Mouse (Mus musculus) cerebellum, adult 2 months (tissue): ENCODE measurements at regions not wholly inside any gene's neighbourhood (a gene's known extent, or its start where the extent isn't known, plus 50 kb on each side); places are given as distances from the start of the nearest gene placed in this dataset.
A peak's percentile ranks its signal among the peaks of the same experiment; 100 is the strongest.

Source experiments
- DNase-seq, 2 experiments: peaks; one replicate each; pipeline ENCODE4 v3.0.0; 2021
- H3K27ac ChIP-seq: fragments of 200-500 bp; 2 replicates; pipeline ENCODE4 v1.5.1; 2012; ENCODE audit warnings: low read length, control low read depth, inconsistent platforms; ENCODE audit not compliant: insufficient read depth
- H3K27me3 ChIP-seq: fragments of 200-500 bp; 2 replicates; pipeline ENCODE4 v1.6.1; 2012; ENCODE audit warnings: inconsistent platforms, mild to moderate bottlenecking, low read length, moderate library complexity; ENCODE audit not compliant: control insufficient read depth, insufficient read depth
- H3K4me1 ChIP-seq: fragments of 200-500 bp; 2 replicates; pipeline ENCODE4 v1.6.1; 2011; ENCODE audit warnings: low read length; ENCODE audit not compliant: control insufficient read depth, insufficient read depth
- H3K4me3 ChIP-seq: fragments of 200-500 bp; replicated peaks from 2 replicates; pipeline ENCODE3; 2011; ENCODE audit warnings: mild to moderate bottlenecking, low read depth, low read length, control low read depth; ENCODE audit not compliant: insufficient read depth
- CTCF ChIP-seq: fragments of 200-500 bp; IDR thresholded peaks from 2 replicates; pipeline ENCODE4 v1.5.1; 2011; ENCODE audit warnings: low read depth, mild to moderate bottlenecking, control low read depth, low read length, moderate library complexity, borderline replicate concordance; ENCODE audit not compliant: insufficient read depth
- POLR2A ChIP-seq: fragments of 200-500 bp; IDR thresholded peaks from 2 replicates; pipeline ENCODE4 v1.6.1; 2011; ENCODE audit warnings: low read length, control low read depth, borderline replicate concordance; ENCODE audit not compliant: insufficient read depth
- WGBS: fragments of 180-500 bp; shearing (Covaris S2); methylation state at CpG from one replicate; pipeline ENCODE4 v1.1.7; 2018; 5-methylcytosine and 5-hydroxymethylcytosine counted together

DNA sequence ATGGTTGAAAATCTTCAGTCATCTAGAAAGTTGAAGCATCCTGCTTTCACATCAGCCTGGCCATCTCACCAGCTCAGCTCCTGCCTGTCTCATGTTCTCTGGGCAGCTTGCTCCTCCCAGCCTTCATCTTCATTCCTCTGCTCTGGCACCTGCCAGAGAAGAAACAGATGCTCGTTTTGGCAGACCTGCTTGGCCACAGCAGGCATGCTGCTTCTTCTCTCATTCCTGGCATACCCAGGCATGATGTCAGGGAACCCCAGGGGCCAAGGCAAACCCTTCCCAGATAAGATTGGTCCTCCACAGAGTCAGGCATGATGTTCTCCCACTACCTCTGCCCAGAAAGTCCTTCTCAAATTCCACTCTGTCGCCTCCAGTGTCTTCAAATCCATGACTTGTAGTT is 101.4 kb upstream of the Slc22a22 start:
- Histone ChIP-seq H3K4me3 (no peak overlapping the region), H3K4me1 (peaks cover 7% of the 10 kb centered on the region; the same call in 1 of the 2 replicates), H3K27me3 (no peaks in the 10 kb centered on the region), H3K27ac (no peak overlapping the region)
- peak; percentile 92 to 95 for DNase-seq
- TF ChIP-seq POLR2A, result no peak
- no peak for TF ChIP-seq CTCF
- WGBS, result 11% methylated on average over 2 of the region's 2 CpGs

DNA sequence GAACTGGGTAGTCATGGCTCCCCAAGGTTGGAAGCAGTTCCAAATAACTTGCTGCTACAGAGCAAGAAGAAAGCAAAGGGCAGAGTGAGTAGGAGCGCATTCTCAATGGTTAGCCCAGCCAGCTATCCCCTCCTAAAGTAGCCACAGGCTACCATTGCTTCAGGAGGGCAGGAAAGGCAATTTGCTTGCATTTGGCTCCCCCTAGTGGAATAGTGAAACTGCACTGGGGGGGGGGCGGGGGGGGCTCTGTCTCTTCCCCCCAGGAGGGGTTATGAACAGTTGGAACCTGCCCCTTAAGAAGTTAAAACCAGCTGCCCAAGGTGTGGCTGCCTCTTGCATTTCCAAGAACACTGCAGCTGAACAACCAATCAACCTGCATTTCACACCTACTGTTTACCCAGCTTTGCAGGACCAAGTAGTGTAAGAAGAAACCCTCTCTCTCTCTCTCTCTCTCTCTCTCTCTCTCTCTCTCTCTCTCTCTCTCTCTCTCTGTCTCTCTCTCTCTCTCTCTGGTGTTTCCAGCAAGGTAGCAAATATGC is 96.7 kb upstream of the Slc22a22 start:
- 45% methylated on average over 2 of the region's 2 CpGs for WGBS
- Histone ChIP-seq H3K4me1 (peaks cover 3% of the 10 kb centered on the region; the same call in 1 of the 2 replicates), H3K27me3 (no peaks in the 10 kb centered on the region), H3K4me3 (no peak overlapping the region), H3K27ac (no peak overlapping the region)
- TF ChIP-seq CTCF (no peak), POLR2A (no peak)
- DNase-seq, result no peak

DNA sequence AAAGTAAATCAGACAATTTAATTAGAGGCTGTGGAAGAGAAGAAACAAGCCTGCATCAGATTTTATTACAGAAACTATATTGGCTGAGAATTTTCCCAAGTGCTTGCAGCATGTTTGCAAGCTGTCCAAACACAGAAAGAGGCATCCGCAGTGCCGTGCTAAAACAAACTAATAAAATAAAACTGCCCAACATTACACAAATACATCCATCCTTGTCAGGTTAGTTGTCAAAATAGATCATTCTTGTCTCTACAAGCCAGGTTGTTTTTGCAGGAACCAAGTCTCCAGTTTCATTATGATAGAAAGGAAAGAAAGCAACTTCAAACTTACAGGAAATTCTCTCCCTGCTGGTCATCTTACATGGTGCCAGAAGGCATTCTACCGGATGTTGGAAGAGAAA is 95.0 kb upstream of the Slc22a22 start:
- TF ChIP-seq CTCF (no peak), POLR2A (no peak)
- 79% methylated on average over 3 of the region's 3 CpGs for WGBS
- no peak for DNase-seq
- no peak overlapping the region for H3K4me3 ChIP-seq
- no peaks in the 10 kb centered on the region for H3K4me1 ChIP-seq
- H3K27ac ChIP-seq, result no peak overlapping the region
- H3K27me3 ChIP-seq, result no peaks in the 10 kb centered on the region

DNA sequence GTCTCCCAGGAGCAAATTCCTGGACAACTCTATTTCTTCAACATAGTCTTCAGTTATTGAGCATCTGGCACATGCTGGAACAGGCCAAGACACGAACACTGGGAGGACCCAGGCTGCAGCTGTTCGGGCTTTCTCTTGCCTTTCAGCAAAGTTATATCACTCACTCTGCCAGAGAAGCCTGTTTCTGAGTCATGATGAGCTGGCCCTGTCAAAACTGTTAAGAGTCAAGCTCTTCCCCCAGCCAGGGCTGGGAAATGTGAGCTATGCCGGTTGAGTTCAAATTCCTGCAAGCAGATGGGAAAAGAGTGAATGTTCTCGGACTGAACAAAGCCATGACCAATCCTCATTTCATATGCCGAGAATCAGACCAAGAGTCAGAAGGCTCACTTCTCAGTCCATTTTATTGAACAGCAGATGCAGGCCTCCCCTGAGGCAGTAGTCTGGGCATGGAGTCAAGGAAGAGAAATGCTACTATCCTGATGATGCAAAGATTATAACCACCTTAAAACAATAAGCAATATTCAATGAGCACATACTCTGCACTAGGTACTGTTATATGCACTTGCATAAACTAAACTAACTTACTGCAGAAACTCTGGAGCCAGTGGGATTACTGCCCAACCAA is 90.7 kb upstream of the Slc22a22 start:
- no peak for DNase-seq
- WGBS, result 66% methylated on average over 5 of the region's 5 CpGs
- TF ChIP-seq POLR2A (no peak), CTCF (no peak)

DNA sequence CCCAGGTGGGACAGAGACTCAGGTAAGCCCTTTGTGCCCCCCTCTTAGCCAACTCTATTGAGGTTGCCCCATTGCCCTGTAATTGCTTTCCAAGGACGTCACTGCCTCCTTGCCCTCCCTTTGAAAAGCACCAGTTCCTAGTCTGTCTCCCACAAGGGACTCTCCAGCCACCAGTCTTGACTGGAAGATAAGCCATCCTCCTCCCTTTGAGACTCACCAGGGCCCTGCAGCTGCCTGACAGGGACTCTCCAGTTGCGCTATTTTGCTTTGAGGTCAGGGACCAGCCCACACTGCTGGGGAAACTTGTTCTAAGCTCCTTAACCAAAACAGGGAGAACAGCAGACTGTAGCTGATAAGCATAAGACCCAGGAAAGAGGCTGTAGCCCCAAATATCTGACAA is 69.7 kb upstream of the Slc22a22 start:
- no peak for DNase-seq
- Histone ChIP-seq H3K4me1 (no peaks in the 10 kb centered on the region), H3K27ac (no peak overlapping the region), H3K27me3 (no peaks in the 10 kb centered on the region), H3K4me3 (no peak overlapping the region)
- WGBS, result 80% methylated on average over 2 of the region's 2 CpGs
- TF ChIP-seq CTCF (no peak), POLR2A (no peak)

More for the DNA sequence above, 90.7 kb upstream of the Slc22a22 start:
- no peaks in the 10 kb centered on the region for H3K27me3 ChIP-seq
- no peak overlapping the region for H3K27ac ChIP-seq
- H3K4me1 ChIP-seq, result no peaks in the 10 kb centered on the region
- H3K4me3 ChIP-seq, result no peak overlapping the region

DNA sequence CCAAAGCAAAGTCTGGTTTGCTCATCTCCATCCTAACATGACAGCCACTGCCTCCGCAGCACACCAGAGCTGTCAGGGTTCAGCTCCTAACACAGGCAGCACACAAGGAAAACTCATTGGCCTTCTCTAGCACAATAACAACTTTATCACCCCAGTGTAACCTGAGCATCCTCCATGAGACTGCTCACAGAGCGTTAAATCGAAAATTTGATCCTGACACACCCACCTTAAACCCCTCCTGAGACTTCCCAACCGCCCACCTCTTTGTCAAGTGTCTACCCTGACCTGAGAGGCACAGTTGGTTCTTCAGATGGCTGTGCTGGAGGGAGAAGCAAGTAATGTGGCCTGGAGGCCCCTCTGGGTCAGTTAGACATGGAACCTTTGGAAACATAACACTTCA is 67.7 kb upstream of the Slc22a22 start:
- 80% methylated on average over 4 of the region's 4 CpGs for WGBS
- Histone ChIP-seq H3K4me1 (no peaks in the 10 kb centered on the region), H3K4me3 (no peak overlapping the region), H3K27ac (no peak overlapping the region), H3K27me3 (no peaks in the 10 kb centered on the region)
- TF ChIP-seq POLR2A, result no peak
- no peak for TF ChIP-seq CTCF
- no peak for DNase-seq

DNA sequence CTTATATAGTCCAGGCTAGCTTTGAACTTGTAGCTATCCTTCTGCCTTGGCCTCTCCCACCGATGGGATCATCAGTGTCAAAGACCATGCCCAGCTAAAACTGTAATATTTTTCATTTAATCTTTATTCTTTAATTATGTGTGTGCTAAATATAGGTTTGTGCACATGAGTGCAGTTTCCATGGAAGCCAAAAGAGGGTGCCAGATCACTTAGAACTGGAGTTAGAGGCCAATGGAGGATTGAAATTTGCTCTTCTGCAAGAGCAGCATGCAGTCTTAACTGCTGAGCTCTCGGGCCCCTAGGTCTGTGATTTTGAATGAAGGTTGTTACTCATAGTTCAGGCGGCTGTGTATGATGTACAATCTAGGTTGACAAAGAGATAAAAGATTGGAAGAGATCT is 66.6 kb upstream of the Slc22a22 start:
- no peak overlapping the region for H3K27ac ChIP-seq
- H3K27me3 ChIP-seq, result no peaks in the 10 kb centered on the region
- no peaks in the 10 kb centered on the region for H3K4me1 ChIP-seq
- DNase-seq, result peak; percentile 4 to 11
- peak; percentile 31; the same call in 1 of the 2 replicates for TF ChIP-seq CTCF
- TF ChIP-seq POLR2A, result no peak
- WGBS, result 66% methylated on average over 3 of the region's 3 CpGs
- H3K4me3 ChIP-seq, result no peak overlapping the region

DNA sequence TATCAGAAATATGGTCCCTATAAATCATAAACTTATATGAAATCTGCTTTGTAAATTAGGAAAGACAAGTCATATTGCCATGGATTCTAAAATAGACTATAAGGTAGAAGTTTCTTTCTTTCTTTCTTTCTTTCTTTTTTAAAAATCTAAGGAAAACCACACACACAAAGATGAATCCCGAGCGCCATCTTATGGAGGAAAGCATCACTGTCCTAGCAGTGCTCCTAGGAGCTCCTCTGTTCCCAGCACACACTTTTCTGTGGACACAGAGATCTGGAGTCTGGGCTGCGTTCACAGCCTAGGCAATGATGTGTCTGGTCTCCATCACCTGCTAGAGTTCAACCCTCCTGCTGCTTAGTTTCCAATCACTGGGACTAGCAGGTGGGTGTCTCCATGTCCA is 65.2 kb upstream of the Slc22a22 start:
- TF ChIP-seq CTCF (no peak), POLR2A (no peak)
- 30% methylated on average over 3 of the region's 3 CpGs for WGBS
- Histone ChIP-seq H3K4me1 (no peaks in the 10 kb centered on the region), H3K27ac (no peak overlapping the region), H3K4me3 (no peak overlapping the region), H3K27me3 (no peaks in the 10 kb centered on the region)
- DNase-seq, result no peak
